Mouse (Mus musculus) kidney, adult 2 months (tissue): Measurements from ENCODE around the gene Gm28047. TPM values are rescaled to one million over a fixed set of nuclear protein-coding genes. Genes with fewer than 3 reads are reported as not detected.

Source experiments
- DNase-seq: peaks from one replicate; pipeline ENCODE4 v3.0.0; 2021
- H3K27ac ChIP-seq: fragments of 200-500 bp; 2 replicates; pipeline ENCODE4 v1.5.1; 2012; ENCODE audit warnings: low read depth, low read length, control low read depth, inconsistent platforms; ENCODE audit not compliant: insufficient read depth
- H3K27me3 ChIP-seq: fragments of 200-500 bp; replicated peaks from 2 replicates; pipeline ENCODE4 v1.6.1; 2012; ENCODE audit warnings: mild to moderate bottlenecking, moderate library complexity, low read length, inconsistent platforms; ENCODE audit not compliant: control insufficient read depth, insufficient read depth
- H3K36me3 ChIP-seq: fragments of 200-500 bp; 2 replicates; pipeline ENCODE4 v1.6.1; 2012; ENCODE audit warnings: mild to moderate bottlenecking, moderate library complexity, low read length, inconsistent platforms; ENCODE audit not compliant: control insufficient read depth, insufficient read depth
- H3K4me1 ChIP-seq: fragments of 200-500 bp; 2 replicates; pipeline ENCODE4 v1.6.1; 2011; ENCODE audit warnings: low read length; ENCODE audit not compliant: control insufficient read depth, insufficient read depth
- H3K4me3 ChIP-seq: fragments of 200-500 bp; 2 replicates; pipeline ENCODE4 v1.5.1; 2011; ENCODE audit warnings: mild to moderate bottlenecking, low read depth, low read length, control low read depth; ENCODE audit not compliant: insufficient read depth
- CTCF ChIP-seq: fragments of 200-500 bp; conservative IDR thresholded peaks from 2 replicates; pipeline ENCODE4 v1.5.1; 2011; ENCODE audit warnings: low read depth, mild to moderate bottlenecking, control low read depth, low read length, moderate library complexity, mixed read lengths; ENCODE audit not compliant: insufficient read depth, insufficient read length
- POLR2A ChIP-seq: fragments of 200-500 bp; IDR thresholded peaks from one replicate; pipeline ENCODE4 v1.6.1; 2011; ENCODE audit warnings: low read depth, low read length, control low read depth
- WGBS: fragments of 180-500 bp; shearing (Covaris S2); methylation state at CpG from one replicate; pipeline ENCODE4 v1.1.7; 2018; 5-methylcytosine and 5-hydroxymethylcytosine counted together
- polyA plus RNA-seq: library from polyadenylated mRNA; depleted of rRNA; stranded (reverse); fragments of >200 nt; gene quantifications from 2 replicates; pipeline ENCODE4 v1.2.3, GENCODE M21; 2012

Gm28047 gene
- polyA plus RNA-seq, 1 experiment: not detected

- peaks cover 3% of the 10 kb centered on the region; the same call in 1 of the 2 replicates for H3K4me1 ChIP-seq
- H3K27ac ChIP-seq: peak overlapping the region; percentile 10; the same call in 1 of the 2 replicates
- no peaks in the 10 kb centered on the region for H3K36me3 ChIP-seq
- TF ChIP-seq CTCF (no peak), POLR2A (no peak)
- no peaks in the 10 kb centered on the region for H3K27me3 ChIP-seq
- WGBS: 13% methylated on average over 9 of the region's 9 CpGs
- peak overlapping the region; percentile 78 for H3K4me3 ChIP-seq
- DNase-seq: no peak
These were observed 114.8 kb downstream of the Gm28047 start for GRCm38 (mm10) chr15:102510110-102510509.

GRCm38 (mm10) chr15:102508336-102508735, 116.5 kb downstream of the Gm28047 start:
- Histone ChIP-seq H3K27me3 (no peaks in the 10 kb centered on the region), H3K36me3 (no peaks in the 10 kb centered on the region), H3K27ac (no peak overlapping the region), H3K4me1 (peaks cover 3% of the 10 kb centered on the region; the same call in 1 of the 2 replicates), H3K4me3 (no peak overlapping the region)
- 87% methylated on average over 3 of the region's 3 CpGs for WGBS
- DNase-seq: no peak
- no peak for TF ChIP-seq POLR2A

GRCm38 (mm10) chr15:102507561-102507960, 117.3 kb downstream of the Gm28047 start:
- H3K36me3 ChIP-seq: no peaks in the 10 kb centered on the region
- no peak for DNase-seq
- no peak overlapping the region for H3K27ac ChIP-seq
- H3K27me3 ChIP-seq: no peaks in the 10 kb centered on the region
- no peak overlapping the region for H3K4me3 ChIP-seq
- no peak for TF ChIP-seq CTCF
- no peak for TF ChIP-seq POLR2A
- peaks cover 3% of the 10 kb centered on the region; the same call in 1 of the 2 replicates for H3K4me1 ChIP-seq

GRCm38 (mm10) chr15:102506864-102507263, 118.0 kb downstream of the Gm28047 start:
- Histone ChIP-seq H3K36me3 (no peaks in the 10 kb centered on the region), H3K4me1 (peaks cover 3% of the 10 kb centered on the region; the same call in 1 of the 2 replicates), H3K27ac (no peak overlapping the region), H3K27me3 (no peaks in the 10 kb centered on the region), H3K4me3 (no peak overlapping the region)
- WGBS: 91% methylated on average over 1 of the region's 1 CpGs
- no peak for DNase-seq
- TF ChIP-seq POLR2A: no peak

- H3K4me3 ChIP-seq: no peak overlapping the region
- H3K27ac ChIP-seq: no peak overlapping the region
- peaks cover 3% of the 10 kb centered on the region; the same call in 1 of the 2 replicates for H3K4me1 ChIP-seq
- 36% methylated on average over 2 of the region's 2 CpGs for WGBS
- DNase-seq: no peak
- no peak for TF ChIP-seq POLR2A
- TF ChIP-seq CTCF: no peak
- H3K36me3 ChIP-seq: no peaks in the 10 kb centered on the region
- H3K27me3 ChIP-seq: no peaks in the 10 kb centered on the region
These were observed 118.4 kb downstream of the Gm28047 start for GRCm38 (mm10) chr15:102506464-102506830.

GRCm38 (mm10) chr15:102505770-102506463, 119.0 kb downstream of the Gm28047 start:
- Histone ChIP-seq H3K4me1 (peaks cover 2% of the 10 kb centered on the region; the same call in 1 of the 2 replicates), H3K27me3 (no peaks in the 10 kb centered on the region), H3K27ac (no peak overlapping the region), H3K4me3 (no peak overlapping the region), H3K36me3 (peaks cover 3% of the 10 kb centered on the region)
- no peak for TF ChIP-seq POLR2A
- no peak for TF ChIP-seq CTCF
- no peak for DNase-seq
- WGBS: 71% methylated on average over 9 of the region's 9 CpGs

- no peaks in the 10 kb centered on the region; the same call in 1 of the 2 replicates for H3K4me1 ChIP-seq
- H3K36me3 ChIP-seq: peaks cover 3% of the 10 kb centered on the region
- DNase-seq: no peak
- WGBS: 56% methylated on average over 12 of the region's 12 CpGs
- H3K27me3 ChIP-seq: no peaks in the 10 kb centered on the region
- no peak for TF ChIP-seq POLR2A
- no peak for TF ChIP-seq CTCF
- no peak overlapping the region for H3K27ac ChIP-seq
- no peak overlapping the region for H3K4me3 ChIP-seq
These were observed 119.6 kb downstream of the Gm28047 start for GRCm38 (mm10) chr15:102505073-102505769.
